Mouse (Mus musculus) stomach, postnatal 0 days (tissue): ENCODE data around the gene Coch.

Source experiments
- CTCF ChIP-seq: IDR thresholded peaks from 2 replicates; pipeline ENCODE4 v1.5.1; 2016; ENCODE audit warnings: antibody characterized with exemption, low read depth, mild to moderate bottlenecking, moderate library complexity
- EP300 ChIP-seq: optimal IDR thresholded peaks from 2 replicates; pipeline ENCODE3; 2016; ENCODE audit warnings: antibody characterized with exemption

DNA sequence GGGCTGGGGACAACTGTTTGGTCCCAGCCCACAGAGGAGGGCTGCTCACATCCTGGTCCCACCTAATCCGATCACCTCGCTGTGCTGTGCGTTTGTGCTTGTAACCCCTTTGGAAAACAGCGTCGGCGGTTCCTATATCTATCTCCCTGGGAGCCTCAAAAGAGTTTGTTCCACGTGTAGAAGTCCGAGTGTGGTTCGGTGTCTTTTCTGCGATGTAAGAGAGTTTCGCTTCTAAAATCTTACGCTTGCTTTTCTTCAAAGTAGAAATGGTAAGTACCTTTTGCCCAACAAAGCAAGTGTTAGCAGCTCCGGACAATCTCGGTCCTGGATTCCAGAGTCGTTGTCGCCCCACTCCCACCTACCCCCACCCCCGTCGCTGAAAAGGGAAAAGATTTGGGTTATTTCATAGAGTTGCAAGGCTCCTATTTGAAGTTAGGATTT lies 909 bp downstream of the Coch start:
- TF ChIP-seq CTCF (no peak), EP300 (no peak)
